Mouse (Mus musculus) retina, embryonic 14.5 days (tissue): Measurements from ENCODE around the gene Pitx2.

ENCODE experiments used
- DNase-seq: peaks from one replicate; pipeline ENCODE4 v3.0.0-alpha.2; 2015; ENCODE audit warnings: low spot score

Gene Pitx2

GRCm38 (mm10) chr3:129256766-129257165, 57.1 kb downstream of the Pitx2 start:
- DNase-seq = peak; percentile 48

GRCm38 (mm10) chr3:129258497-129258896, 58.8 kb downstream of the Pitx2 start:
- no peak for DNase-seq
